Mouse (Mus musculus) layer of hippocampus, adult 18-20 months (tissue): ENCODE measurements at regions not wholly inside any gene's neighbourhood (a gene's known extent, or its start where the extent isn't known, plus 50 kb on each side); places are given as distances from the start of the nearest gene placed in this dataset.

ENCODE experiments used
- DNase-seq, 2 experiments: peaks; one replicate each; pipeline ENCODE4 v3.0.0; 2022; ENCODE audit warnings: low spot score in 2 of 2

DNA sequence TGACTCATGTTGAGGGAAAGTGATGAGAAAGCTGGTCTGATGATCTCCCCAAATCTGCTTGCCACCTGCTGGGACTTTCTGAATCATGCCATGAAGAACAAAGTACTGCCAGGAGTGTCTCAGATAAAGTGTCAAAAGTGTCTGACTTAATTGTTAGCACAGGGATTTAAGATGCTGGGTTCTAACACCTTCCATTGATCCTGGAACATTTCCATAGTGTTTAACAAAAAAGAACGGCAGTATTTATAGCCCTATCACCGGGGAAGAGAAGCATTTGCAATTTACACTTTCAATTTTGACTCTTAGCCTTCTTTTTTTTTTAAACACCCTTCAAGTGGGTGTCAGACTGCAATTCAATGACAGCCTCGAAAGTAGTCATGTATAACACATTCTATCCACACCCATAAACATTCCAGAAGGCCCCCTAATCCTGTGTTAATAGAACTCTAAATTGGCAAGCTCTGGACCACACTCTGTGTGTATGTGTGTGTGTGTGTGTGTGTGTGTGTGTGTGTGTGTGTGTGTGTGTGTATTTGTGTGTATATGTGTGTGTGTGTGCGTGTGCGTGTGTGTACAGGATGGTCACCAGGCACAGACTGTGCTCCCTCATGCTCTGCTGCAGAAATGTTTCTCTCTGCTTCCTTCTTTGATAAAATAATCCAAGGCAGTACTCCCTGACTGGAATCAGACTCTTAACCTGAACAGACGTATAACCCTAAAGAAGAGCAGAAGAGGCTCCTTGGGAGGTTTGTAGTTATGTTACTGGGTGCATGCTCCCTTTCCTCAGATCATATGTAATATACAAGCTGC, 313.2 kb downstream of the Rnd3 start:
- no peak for DNase-seq

DNA sequence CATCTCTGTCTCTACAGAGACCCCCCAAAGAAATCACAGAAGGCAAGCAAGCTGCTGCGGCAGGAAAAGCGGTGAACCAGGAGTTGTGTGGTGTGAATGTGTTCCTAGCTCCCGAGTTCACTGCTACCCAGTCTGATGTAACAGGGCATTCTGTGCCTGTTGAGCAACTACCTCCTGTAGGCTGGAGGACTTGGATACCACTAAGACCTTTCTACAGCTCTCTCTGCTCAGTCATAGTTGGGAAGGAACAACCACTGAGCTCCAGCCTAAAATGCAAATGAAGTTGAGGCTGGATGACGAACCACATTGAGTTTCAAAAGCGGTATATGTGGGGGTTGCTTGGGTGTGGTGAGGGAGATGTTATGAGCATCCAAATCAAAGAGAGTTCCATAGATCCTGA, 315.1 kb downstream of the Rnd3 start:
- no peak for DNase-seq

DNA sequence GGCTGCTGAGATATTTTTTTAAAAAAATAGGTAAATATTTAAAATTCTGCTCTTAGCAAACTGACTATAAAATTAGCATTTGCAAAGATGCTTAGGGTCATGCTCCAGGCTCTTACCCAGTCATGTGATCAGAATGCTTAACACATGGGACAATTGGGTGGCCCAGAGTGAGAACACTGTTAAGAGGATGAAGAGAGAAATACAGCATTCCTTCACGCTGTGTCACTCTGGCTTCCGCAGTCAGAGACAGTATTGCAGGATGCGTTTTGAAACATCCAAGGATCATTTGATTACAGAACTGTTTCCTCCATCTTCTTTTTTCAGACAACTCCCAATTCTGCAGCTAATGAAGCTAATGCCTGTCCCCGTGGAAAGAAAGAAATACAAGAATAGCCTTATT, 316.4 kb downstream of the Rnd3 start:
- no peak for DNase-seq

DNA sequence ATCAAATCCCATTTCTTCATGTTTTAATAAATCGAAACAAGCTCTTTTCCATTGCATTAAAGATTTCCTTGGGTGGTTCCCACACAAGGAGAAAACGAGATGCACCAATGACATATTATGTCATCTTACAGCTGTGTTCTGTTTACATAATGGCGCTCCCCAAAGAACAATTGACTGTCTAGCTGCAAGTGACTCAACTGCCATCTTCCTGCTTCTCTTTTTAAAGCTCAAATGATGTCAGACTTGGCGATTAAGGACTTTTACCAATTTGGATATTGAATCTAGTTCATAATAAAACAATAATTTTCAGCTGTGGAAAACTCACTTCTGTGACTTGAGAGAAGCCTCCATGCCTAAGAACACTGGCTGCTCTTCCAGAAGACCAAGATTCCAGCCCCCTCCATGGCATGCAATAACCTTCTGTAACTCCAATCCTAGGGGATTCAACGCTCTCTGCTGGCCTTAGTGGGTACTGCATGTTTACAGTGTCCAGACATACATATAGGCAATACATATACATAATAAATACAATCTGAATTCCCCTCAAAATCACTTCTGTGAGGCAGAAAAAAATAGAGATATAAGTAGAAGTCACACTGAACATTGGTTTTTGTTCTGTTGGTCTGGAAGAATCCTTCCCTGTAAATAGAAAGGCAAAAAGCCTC, 318.7 kb downstream of the Rnd3 start:
- DNase-seq = peak in 1 of 2 experiments; percentile 2

DNA sequence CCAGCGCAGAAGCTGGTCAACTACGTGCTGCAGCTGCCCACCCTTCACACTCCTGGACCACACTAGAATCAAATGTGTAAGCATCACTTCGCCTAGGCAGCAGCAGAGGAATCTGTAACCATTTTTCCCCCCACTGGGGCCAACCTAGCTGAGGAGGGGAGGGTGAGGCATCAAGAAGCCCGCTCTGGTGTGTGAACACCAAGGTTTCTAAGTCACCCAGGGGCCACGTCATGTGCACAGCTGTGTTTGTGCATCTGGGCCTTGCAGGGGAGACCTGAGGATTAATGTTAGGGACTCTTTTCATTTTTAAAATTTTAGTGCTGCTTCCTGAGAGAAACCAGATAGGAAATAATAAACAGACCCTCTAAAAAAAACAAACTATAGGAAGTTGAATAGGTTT, 321.8 kb downstream of the Rnd3 start:
- no peak for DNase-seq

DNA sequence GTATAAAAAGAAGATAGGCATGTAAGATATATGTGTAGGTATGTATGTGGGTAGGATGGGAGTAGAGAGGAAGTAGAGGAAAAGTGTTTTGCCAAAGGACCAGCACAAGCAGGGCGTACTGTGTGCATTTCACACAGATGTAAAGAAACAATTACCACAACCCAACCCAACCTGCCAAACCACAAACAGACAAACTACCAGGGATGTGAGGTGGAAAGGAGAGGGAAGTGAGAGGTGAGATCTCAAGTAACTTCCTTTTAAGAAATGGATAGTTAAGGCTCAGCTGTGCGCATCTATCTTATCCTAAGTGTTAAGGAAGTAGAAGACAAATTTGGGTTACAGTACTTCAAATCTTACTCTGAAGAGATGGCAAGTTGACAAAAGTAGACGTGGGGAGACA, 322.4 kb downstream of the Rnd3 start:
- DNase-seq = no peak

DNA sequence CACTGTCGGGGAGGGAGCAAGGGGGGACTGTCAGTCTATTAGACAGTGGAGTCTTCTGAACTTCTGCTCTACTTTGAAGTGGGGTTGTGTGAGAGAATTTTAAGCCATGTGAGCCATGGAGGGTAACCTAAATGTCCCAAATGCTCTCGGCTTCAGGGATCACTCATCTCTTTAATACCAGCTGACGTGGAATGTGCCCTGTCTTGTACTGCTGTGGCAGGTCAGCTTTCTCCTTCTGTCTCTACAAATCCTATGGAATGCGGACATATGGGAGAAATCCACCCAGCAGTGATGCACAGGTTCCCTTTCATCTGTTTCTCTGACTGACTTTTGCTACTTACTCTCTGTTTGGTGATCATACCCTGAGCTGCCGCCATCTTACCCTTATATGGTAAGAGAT, 323.3 kb downstream of the Rnd3 start:
- DNase-seq = no peak

DNA sequence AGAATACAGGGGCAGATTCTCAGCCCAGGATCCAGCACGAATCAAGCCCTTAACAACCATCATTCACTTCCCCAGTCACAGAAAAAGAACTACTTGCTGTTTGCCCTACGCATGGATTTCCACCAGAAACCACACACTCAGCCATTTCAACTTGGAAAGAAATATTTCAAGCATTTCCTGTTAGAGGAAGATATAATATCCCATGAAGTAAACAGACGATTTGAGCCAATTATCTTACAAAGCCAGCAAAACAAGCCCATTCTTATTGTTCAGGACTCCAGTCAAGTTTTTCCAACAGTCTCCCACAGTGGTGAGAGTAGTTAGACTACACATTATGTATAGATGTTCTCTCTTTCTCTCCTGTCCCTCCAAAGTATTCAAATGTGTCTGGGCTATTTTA, 324.1 kb downstream of the Rnd3 start:
- DNase-seq = no peak

DNA sequence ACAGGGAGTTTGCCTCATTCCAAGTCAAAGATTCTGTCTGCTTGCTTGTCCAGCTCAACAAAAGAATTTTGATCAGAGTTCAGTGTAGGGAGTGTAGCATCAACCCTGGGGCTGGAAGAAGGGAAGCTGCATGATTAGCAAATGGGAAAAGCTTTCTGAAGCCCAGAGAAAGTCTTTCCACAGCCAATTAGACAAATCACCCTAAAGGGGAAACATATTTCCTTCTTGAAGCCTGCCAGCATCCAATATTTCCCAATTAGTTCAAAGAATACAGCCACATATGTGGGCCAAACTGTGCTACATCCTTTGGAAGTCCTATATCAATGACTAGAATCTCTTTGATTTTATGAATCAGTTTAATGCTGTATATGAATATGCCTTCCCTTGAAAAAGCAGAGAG, 326.2 kb downstream of the Rnd3 start:
- DNase-seq = no peak

DNA sequence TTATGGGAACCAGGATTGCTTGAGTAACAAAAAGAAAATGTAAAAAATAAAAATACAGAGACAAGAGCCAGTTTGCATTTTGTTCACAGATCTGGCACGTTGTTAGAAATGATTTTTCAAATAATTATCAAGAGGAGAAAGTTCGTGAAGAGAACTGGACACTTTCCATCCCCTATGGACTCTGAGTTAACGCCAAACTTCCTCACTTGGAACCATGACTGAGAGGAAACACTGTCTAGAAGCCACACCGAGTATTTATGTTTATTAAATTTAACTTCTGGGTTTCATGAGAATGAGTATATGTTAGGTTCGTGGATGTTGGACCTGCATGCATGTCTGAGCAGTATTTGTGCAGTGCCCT, 329.6 kb downstream of the Rnd3 start:
- no peak for DNase-seq

DNA sequence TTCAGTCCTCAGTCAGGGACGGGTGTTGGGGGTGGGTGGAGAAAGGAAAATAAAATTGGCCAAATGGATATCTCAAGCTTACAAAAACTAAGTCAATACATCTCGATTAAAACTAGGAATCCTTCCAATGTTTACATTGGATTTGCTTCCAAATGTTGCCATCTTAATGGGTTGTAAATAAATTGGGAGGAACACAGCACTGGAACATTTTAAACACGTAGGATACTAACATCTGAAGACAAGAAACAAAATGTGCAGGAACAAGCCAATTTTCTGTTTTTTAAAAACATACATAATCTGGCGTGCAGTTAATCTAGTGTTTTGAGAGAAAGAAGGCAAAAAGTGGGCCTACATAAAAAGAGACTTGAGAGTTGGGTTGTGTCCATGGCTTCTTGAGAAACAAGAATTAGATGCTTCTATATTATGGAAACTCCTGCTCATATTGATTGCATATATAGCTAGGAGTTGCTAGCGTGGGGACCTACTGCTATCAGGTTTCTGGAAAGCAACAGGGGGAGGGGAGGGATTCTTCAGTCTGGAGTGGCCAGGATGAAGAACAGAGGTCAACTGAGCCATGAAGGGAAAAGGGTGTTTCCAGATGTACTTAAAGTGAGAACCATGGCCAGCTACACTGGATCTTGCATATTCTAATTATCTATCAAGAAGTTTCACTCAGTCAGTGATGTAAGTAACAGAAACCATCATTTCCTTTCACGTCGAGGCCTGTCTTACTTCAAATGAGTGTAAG, 330.2 kb downstream of the Rnd3 start:
- peak in 1 of 2 experiments; percentile 9 for DNase-seq

DNA sequence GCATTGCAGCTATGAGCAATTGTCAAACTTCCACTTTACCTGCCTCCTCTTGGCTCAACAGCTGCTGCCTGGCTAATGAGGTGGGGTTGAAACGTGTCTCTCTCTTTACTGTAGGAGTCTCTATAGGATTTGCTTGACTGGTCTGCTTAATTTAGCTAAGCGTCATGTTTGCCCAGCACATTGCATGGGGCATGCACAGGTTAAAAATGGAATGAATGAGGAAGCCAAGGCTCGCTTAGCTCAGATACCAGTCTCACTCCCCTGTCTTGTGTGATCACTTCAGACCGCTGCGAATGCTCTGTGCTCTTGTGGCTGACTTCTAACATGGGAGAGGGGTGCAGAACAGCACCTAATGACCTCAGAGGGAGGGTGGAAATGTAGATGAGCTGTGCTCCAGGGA, 332.5 kb downstream of the Rnd3 start:
- no peak for DNase-seq

DNA sequence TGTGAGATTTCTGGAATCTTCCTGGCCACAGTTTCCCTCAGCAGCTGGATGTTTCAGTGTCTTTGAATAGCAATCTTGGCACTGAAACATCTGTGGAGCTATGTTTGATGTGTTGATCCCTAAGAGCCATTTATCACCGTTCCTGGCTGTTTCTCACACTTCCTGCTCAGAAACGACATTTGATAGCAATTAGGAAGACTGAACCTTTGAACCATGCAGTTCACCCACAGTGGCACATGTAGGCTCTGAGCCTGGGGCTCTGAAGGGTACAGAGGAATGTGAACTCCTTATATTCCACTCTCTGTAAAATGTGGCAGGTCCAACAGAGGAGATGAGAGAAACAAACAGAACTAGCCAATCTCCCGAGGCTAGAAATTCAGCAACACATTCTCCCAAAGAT, 333.4 kb downstream of the Rnd3 start:
- DNase-seq = no peak

DNA sequence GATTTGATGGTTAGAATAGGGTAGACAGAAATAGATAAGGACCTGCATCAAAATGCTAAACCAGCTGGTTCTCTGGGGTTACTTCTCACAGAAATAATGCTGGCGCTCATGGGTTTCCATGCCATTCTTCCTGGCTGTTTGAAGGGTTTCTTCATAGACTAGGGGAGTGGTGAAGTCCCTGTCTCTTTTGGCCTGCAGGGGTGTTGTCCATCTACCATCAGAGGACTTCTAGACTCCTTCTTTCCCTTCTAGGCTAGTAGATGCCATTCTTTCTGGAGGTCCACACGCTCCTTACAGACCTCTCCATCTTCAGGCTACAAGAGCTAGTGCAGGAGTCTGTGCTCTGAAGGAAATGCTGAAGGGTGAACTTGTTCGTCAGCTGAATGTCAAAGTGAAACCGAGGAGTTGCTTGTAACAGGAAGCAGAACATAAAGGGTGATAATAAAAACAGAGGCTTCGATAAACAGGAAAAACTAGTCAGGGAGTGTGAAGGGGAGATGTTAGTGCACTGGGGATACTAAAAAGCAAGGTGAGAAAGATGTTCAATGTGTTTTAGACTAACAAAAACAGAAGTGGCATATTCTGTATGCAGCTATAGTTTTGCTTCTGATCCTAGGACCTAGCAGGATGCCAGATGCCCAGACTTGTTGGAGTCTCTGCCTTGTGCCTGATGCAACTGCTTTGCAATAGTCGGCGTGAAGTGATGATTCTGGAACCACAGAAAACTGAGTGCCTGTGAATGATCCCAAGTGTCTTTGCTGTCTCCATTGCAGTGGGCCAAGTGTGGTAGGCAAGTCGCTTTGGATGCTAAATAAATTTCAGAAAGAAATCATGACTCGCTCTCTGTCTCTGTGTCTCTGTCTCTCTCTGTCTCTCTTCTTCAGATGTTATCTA, 335.1 kb downstream of the Rnd3 start:
- DNase-seq = no peak

DNA sequence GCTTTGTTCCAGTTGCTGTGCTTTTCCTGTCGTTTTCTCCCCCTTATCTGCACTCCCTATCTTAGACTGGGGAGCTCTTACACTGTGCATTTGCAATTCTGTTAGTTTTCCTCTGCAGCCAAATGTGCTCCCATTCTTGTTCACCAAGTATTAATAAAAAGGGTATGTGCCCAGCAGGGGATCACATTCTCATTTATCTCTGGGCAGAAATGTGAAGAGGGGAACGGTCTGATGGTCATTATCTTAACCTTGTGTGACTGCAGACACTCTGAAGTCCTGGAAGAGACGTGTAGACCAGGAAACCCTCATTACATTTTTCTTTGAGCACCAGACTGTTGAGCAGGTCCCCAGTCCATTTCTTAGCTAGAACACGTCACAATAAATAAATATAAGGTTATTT, 336.6 kb downstream of the Rnd3 start:
- no peak for DNase-seq

DNA sequence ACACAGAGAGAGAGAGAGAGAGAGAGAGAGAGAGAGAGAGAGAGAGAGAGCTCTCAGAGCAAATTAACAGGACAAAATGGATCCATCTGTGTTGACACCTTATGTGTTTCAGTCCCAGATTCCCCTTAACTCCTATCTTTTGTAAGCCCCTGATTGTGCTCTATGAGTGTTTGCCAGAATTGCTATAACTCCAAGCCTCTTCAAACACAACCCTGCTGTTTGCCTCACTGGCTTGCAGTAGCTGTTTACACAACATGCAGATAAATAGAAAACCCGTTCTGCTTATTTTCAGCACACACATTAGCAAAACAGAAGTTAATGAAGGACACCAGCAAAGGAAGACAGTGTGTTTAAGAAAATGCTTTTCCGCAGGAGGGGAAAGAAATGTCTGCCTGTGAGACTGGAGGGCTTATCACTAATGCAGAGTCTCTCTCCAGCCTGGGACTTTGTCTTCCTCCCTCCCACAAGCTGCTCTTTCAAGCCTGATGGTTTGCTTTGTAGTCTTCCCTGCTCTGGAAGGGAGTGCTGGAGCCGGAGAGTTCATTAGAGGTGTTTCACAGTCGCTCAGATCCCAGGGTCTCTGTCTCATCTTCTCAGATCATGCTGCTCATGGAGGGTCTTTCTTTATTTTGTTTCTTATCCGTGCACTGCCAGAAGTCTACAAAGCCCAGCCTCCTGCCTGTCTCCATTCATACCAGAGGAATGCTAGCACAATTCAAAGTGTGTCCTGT, 338.4 kb downstream of the Rnd3 start:
- no peak for DNase-seq

DNA sequence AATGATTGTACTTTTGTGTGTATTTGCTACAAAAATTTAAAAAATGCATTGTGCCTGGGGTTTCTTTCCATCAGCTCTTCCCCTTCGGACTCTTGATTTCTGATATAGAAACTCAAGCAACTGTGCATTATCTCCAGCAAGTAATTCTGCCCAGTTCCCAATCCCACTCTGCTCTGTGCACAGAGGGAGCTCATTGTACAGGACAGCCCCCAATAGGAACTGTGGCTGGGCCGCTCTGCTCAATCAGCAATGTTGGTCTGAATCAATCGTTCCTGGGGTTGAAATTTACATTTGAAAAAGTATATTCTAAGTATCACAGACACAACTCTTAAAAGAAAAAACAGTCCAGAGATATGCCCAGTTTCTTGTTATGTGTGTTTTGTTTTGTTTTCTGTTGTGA, 339.1 kb downstream of the Rnd3 start:
- DNase-seq = no peak

DNA sequence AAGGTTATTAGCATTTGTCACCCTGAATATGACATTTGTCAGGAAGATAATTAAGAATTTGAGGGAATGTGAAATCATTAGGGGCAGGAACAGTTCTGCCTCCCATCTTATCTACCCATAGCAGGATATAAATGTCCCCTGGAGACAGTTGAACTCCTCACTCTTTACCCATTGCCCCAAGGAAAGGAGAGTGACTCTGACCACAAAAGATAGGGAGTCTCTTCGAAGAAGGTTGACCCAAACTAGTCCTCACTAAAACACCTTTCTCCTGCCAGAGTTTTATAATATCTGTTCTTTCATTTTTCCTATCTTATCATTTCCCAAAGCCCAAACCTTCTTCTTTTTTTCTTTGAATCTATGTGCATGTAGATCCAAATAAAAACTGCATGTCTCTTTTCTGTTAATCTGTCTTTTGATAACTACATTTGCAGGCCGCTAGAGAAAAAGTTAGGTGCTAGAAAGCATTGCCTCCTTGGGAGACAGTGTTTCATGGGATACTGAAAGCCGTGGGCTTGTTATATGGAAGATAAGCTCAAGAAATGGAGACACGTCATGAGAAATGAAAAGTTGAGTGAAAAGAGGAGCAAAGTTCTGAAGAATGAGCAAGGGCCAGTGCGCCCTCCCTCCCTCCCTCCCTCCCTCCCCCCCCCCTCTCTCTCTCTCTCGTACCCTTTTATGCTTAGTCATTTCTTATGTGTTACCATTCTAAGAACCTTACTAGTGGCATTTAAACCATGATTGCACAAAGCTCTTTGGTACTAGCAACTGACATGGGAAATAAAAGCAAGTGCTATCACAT, 341.6 kb downstream of the Rnd3 start:
- DNase-seq = no peak

DNA sequence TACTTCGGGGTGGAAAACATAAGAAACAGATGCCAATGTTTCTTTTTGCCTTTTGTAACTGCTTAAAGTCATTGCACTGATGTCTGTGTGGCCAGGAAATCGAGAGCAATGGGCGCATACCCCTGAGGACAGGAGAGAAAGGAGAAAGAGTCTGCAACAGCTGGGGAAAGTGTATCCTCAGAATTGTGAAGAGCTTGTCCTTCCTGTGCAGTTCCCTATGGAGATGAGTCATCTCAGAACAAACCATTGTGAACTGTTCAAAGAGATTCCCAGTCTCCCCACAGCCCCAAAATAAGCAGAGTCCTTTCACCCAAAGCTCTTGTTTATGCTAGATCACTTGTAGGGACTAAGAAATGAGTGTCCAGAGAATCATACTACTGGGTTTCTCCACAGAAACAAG, 343.3 kb downstream of the Rnd3 start:
- DNase-seq = no peak

DNA sequence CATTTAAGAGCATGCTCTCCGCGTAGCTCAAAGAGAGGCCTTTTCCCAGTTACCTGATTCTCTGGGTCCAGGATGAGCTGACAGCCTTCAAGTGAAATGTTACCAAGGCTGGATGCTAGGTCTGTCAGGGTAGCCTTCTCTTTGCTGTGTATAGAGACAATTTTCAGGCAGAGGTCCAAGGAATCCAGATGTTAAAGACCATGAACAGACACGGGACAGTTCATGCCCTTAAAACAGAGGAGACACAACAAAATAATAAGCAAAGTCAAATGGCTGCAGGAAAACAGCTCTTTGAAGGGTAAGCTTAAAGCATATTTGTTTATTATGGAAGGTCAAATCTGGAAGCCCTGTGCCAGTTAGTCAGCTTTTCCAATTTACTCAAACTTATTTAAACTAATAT, 352.8 kb downstream of the Rnd3 start:
- no peak for DNase-seq
